Mouse (Mus musculus): Measurements from ENCODE around the gene Gm49394.

Gene Gm49394

DNA sequence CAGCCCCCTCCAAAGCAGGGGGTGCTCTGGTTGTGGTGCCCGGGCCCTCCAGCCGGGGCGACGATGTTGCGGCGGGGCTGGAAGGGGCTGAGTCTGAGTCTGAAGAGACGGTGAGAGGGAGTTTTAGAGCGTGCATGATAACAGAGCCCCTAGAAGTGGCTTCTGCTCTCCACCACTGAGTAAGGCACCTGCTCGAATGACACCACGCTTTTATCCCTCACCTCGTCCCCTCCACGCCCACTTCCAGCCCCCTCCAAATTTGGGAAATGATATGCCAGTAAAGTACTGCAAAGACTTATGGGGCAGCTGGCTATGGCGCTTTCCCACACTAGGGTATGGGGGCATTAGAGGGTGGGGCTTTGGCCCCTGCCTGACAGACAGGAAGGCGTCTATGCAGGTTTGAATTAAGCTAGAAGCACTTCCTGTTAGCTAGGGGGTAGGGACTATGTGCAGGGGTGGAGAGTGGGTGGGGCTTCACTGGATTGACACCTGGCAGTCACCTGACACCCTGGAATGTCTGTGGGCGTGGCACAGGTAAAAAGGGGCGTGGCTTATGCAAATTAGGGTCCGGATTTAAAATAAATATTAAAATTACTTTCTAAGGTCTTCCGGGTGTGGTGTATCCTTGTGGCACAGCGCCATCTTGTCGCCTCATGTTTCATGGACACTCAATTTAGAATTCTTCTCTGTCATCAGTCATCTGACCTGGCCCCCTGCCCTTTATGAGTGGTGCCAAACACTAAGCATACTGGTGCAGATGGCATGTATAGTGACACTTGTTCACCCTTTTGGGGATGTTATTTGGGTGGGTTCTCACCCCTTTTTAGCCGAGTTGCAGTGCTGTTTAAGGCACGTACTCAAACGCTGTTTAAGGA is at the start of gene Gm49394:
Gm49394 (minus strand) TSS at position 192 of the 875 bp plus-strand sequence.
- DNase-seq (ENCODE audit: low read depth, low spot score): no peak

DNA sequence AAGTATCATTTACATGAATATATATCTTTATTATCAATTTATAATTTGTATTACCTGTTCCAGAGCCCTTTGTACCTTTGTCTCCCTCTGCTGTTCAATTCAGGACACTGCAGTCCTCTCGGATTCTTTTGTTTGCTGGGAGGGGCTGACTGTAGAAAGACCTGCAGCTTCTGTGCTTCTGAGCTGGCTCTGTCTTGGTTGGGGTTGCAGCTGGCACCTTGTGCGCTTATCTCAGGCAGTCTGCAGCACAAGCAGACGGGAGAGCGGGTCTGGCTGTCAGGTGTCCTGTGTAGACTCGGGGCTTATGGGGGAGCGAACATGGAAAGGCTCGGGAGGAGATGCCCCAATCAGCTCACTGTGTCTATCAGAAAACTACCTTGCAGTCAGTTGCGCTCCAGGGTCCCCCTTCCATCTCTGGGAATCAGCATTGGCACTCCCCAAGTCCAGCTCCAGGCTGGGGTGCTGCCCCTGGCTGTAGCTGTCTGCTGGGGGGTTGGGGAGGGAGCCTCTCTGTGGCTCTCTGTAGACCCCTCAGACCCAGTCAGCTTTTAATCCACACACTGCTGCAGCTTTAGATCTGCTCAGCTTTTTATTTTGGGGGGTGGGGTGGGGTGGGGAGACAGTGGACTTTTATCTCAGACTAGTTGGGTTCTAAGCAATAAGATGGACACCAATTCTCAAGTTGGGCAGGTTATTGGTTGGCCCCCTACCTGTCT is 45.2 kb upstream of the Gm49394 start:
- peak; percentile 16 for DNase-seq (ENCODE audit: low read depth, low spot score)

DNA sequence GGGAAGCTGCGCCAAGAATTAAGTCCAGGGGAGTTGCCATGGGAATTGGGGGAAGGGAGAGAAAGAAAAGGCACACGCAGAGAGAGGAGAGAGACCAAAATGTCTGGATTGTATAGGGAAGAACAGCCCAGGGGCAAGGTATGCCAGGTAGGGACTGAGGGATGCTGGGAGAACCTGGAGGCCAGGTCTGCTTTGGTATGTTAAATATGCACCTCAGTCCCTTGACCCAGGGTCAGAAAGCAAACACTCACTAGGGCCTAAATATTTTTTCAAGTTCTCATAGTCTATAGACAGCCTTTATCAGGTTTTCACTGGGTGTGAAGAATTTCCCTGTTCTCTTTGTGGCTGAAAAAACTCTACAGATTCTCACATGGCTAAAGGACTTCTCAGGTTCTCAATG is 37.1 kb upstream of the Gm49394 start:
- no peak for DNase-seq (ENCODE audit: low read depth, low spot score)

DNA sequence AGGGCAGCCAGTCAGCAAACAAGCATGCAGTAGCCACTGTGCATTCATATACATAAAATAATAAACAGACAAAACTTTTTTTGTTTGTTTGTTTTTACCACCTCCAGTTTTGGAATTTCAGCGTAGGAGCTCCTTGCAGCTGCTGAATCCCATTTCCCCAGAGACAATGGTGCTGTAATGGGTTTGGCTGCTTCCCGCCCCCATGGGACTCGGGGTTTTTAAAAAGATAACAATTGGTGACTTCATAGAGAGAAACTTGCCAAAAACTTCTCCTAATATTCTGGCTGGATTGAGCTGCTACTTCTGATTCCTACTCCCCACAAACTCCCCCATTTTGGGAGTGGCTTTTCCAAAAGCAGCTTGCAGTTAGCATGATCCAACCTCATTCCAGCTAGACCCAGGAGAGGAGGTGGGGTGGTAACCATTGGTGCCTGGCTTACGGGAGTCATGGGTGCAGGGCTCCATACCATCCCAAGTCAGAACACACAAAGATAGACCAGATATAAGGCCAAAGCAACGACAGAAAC is 29.7 kb upstream of the Gm49394 start:
- no peak for DNase-seq (ENCODE audit: low read depth, low spot score)

DNA sequence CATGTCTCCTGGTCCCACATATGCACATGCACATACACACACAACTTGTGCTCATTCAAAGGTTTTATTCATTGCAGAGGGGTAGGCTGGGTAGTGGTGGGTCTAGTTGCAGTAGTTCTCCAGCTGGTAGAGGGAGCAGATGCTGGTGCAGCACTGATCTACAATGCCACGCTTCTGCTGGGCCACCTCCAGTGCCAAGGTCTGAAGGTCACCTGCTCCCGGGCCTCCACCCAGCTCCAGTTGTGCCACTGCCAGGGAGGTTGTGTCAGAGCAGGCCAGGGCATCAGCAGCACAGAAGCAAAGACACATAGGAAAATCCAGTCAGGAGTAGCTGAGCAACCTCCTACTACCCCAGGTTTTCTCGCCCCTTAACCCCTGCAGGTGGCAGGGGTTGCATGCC is 8.9 kb upstream of the Gm49394 start:
- DNase-seq (ENCODE audit: low read depth, low spot score): no peak

DNA sequence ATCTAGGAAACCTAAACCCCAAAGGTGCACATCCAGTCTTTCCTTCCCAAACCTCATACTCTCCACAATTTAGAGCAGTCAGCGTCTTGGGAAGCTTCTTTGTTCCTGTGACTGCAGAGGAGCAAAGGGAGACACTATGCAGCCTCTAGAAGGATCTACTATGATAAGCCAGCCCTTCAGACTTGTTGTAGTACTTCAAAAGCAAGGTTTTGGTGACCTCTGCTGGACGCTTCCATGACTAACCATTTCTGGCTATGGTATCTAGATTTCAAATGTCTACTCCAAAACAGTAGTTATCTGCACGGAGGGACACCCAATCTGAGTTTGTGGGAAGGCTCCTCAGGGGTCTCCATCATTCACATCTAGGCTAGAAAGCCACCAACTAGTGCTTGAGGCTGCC is 5.9 kb upstream of the Gm49394 start:
- peak; percentile 41 for DNase-seq (ENCODE audit: low read depth, low spot score)

DNA sequence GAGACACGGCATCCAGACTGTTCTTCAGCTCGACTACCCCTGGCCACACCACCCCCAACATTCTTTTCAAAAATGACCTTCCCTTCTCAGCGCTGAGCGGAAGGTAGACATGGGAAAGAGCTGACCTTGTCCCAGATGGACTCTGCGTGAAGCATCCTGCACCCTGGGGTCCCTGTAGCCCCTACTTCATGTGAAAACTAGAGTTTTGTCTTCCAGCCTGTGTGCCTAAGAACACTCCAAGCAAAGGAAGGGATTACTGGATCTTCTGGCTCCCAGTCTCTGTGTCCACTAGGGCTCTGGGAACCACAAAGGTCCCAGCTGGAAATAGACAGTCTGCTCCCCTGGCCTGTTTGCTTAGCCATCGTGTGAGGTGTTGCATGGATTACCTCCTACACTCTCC is 5.4 kb upstream of the Gm49394 start:
- DNase-seq (ENCODE audit: low read depth, low spot score): no peak

DNA sequence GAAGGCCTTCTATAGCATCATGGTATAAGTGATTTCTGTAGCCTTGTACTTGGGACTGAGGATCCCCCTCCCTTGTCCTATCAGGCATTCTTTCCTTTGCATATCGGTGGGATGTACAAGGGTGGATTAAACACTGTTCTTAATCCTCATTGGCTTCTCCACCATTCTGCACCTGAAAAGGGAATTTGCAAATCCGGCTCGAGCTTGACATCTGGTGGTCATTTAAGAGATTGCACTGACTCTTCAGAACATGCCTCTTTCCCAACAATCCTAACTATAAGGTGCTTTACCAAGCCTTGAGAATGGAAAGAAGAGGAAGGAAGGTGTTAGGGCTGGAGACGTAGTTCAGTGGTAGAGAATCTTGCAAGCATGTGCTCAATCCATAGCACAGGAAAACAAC is 2.4 kb upstream of the Gm49394 start:
- DNase-seq (ENCODE audit: low read depth, low spot score): peak; percentile 20

DNA sequence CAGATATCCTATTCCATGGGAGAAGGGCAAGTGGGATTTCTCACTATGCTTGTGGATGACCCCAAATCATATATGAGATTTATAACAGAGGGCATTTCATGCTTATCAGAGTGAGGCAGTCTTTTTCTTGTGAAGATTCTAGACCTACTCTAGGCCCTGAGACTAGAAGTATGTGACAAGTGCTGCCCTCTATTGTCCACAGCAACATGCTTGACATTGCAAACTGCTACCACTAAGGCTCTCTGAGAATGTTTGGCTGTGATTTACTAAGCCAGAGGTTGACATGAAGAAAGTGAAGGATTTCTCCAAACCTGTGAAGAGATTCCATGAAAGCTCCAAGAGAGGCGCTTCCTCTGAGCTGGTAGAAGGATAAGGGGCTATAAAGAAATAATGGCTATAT is 1.3 kb upstream of the Gm49394 start:
- no peak for DNase-seq (ENCODE audit: low read depth, low spot score)

DNA sequence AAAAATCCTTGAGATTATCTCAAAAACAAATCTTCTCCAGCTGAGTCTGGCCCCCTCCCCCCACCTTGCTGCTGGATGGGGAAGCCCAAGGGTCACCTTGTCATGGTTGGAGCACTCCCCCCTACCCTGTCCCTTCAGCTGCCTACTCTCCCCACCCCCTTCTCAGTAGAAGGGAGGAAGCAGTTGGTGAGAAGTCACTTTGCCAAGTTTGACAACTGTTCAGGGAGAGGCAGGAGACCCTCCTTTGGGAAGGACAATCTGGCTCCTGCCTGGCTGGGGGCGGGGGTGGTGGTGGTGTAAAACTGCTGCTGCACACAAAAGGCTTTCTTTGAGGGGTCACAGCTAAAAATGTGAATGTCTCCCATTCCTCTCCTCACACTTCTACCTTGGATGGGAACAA is 1.4 kb downstream of the Gm49394 start:
- DNase-seq (ENCODE audit: low read depth, low spot score): no peak

DNA sequence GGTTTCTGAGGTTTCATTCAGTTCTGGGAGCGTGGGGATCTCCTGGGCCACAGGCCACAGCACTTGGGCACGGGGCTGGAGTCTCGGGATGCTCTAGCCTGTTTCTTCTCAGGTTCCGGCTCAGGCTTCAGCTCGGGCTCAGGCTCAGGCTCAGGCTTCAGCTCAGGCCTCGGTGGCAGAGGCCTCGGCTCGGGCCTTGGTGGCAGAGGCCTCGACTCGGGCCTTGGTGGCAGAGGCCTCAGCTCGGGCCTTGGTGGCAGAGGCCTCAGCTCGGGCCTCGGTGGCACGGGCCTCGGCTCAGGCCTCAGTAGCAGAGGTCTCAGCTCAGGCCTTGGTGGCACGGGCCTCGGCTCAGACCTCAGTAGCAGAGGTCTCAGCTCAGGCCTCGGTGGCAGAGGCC is 2.2 kb downstream of the Gm49394 start:
- DNase-seq (ENCODE audit: low read depth, low spot score): no peak

DNA sequence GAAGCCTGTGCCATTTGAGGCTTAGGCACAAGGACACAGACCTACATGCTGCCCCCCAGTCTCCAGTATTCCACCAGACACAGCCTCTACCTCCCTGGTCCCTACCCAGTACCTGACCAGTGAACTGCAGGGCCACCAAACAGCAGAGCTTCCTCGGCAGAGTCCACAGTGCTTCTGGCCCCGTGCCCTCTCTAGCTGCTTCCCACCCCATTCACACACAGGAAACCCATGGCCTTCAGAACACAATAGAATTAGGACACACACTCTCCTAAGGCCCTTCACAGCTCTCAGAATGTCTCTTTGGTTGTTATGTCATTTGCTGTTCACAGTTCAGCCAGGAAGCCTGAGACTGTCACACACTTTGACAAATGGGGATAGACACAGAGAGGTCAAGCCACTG is 3.1 kb downstream of the Gm49394 start, which contains the start of gene Igf2:
Igf2 (minus strand) TSS at position 158 of the 400 bp plus-strand sequence.
- DNase-seq (ENCODE audit: low read depth, low spot score): no peak

DNA sequence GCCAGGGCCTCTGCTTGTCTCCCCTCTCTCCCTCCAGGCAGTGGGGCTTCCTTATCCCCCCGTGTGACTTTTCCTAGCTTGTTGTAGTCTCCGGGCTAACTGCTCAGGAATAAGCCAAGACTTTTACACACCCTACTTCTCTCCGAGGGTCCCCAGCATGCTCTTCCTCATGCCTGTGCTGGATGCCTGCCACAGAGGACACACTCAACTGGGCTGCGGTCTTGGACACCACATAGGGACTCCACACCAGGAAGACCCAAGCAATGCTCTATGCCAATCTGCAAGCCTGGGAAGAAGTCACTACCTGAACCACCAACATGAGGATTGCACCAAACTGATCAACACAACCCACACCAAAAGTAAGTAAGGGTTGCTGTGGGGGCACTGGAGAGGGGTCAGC is 3.6 kb downstream of the Gm49394 start:
- no peak for DNase-seq (ENCODE audit: low read depth, low spot score)

DNA sequence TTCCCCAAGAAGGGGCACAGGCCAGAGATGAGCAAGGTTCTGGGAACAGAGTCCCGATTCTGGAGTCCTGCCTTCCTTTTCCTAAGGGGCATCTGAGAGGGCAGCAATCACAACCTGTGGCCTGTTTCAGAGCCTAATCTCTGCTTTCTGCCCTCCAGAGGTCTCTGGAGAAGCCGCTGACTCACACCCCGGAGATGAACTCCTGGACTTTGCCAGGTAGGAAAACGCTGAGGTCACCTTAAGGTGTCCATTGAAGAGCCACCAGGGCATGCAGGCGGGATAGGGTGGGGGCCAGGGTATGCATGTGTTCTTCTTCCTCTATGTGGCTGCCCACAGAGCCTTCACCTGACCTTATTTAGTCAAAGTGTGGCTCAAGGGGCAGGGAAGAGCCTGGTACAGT is 4.4 kb downstream of the Gm49394 start:
- DNase-seq (ENCODE audit: low read depth, low spot score): no peak

DNA sequence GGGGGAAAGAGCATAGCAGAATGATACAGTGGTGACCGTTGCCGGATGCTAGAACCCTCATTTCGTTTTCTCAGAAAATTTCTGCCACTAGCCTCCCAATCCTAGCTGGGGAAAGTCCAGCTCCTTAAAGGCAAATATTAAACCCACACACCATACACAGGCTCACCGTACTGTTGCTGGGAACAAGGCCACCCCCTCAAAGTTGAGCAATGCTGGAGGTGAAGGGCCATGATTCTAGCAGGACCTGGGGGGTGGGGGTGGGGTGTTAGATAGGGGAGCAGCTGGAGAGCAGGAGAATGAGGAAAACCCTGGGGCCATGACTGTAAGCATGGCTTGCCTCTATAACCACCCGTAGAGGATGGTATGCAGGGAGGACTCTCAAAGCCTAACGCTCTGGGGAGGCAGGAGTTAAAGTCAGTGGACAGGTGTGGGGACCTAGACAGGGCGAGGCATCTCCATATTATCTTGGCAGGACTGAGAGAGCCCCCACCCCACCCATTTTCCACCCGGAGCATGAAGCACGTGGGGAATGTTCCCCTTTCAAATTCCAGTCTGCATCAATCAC is 5.2 kb downstream of the Gm49394 start:
- DNase-seq (ENCODE audit: low read depth, low spot score): no peak

DNA sequence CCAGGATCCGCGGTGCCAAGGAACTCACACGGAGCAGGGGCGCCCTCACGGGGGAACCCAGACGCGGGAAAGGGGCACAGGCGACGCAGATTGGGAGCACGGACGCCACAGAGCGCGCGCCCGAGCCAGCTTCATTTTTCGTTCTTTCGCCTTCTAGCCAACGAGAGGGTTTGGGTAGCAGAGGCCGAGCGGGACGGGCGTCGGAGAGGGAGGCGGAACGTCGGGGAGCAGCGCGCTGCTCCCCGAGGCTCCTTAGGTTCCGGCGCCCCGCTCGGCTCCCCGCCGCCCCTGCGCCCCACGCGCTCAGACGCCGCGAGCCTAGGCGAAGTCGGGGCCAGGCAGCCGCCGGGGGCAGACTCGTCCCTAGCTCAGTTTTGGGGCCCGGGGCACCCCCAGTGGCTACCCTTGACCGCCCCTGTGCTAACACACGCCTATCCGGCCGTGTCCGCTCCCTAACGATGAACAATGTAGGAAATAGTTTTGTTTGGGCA is 5.8 kb downstream of the Gm49394 start:
- no peak for DNase-seq (ENCODE audit: low read depth, low spot score)

DNA sequence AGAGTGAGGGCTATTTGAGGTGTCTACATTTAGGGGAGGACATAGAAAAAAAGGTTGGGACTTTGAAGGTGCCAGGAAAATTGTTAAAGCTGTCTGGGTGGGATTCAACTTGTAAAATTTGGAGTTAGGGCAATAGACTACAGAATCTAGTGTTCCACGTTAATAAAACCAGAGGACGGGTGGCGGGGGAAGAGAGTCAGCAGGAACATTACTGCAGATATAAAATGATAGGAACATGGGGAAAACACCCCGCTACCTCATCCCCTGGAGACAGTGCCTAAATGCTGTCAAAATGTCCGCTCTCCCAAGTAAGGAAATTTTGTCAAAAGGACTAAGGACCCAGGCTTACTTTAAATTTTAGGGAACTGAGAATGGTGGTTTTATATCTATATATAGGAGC is 6.6 kb downstream of the Gm49394 start:
- no peak for DNase-seq (ENCODE audit: low read depth, low spot score)

DNA sequence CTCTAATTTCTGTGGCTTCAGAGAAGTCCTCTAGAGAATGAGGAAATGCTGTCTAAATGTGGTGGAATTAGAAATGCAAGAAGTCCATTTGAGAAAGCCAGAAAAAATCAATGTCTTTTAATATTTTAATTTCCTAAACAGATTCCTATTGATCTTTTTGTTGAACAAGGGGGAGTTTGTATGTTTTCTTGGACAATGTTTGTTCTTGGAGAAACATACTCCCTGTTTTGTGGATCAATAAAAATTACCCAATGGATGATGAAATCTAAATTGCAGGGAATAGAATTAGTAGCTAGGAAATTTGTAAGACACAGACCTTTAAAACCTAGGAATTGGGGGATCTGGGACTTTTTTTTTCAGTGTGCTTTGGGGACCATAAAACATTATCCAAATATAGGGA is 7.9 kb downstream of the Gm49394 start:
- no peak for DNase-seq (ENCODE audit: low read depth, low spot score)

DNA sequence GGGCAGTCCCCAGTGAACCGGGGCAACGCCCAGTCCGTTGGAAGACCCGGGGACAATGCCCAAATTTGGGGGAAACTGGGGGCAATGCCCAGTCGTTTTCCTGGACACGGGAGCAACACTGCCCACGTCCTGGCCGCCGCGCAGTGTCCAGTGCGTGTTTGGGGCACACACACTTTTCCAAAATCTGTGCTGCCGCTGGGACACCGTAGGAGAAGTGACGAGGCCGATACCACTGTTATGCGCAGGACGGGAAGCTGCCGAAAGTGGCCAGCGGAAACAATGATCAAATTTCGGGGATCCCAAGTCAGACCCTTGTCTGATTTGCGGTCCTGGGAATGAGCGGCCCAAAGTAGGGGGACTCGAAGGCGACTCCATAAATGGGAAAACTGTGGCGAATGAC is 8.7 kb downstream of the Gm49394 start:
- DNase-seq (ENCODE audit: low read depth, low spot score): no peak

DNA sequence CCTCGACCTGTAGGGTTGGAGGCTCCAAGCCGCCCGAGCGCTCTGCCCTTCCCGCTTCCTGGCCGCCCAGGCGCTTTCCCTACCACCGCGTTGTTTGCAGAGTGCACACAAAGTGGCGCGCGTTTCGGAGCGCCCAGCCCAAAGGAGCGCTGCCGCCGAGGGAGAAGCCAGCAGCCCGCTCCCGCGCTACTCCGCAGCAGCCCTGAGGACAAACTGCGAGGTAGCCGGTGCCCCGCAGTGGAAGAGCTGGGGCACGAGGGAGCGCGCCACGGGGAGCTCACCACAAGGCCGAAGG is 9.1 kb downstream of the Gm49394 start:
- DNase-seq (ENCODE audit: low read depth, low spot score): no peak

DNA sequence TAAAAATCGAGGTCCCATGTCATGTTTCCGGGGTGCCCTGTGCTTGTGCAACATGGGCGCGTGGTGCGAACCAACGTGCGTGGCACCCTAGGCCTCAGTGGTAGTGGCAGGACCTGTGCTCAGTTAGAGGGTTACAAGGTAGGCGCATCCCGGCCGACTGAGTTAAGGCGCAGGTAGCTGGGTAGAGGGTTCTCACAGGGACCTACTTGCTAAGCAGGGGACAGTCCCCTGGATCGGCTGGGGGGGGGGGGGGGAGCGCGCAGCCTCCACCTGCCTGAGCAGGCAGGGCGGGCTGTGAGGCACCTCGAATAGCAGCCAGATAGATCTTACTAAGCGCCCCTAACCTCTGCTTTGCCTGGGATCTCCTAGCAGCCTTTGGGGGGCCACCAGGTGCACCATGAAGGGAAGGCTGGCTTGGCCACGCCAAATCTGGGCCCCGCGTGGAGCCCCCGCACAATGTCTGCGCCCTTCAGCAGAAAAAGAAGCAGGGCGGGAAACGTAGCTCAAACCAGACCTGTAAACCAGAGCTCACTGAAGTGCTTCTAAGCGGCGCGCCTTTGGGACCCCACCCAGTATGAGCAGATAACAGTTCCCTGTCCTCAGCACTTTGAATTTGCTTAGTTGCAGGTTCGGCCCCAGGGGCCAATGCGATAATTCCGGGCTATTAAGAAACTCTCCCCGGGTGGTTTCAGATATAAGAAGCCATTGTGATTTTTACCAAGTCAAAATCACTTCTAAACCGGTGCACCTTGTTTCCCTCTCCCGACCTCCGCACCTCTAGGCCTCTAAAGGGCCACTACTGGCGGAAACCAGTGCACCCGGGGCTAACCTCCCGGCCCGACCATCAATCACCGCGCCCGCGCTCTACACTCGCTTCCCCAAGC is 9.7 kb downstream of the Gm49394 start:
- no peak for DNase-seq (ENCODE audit: low read depth, low spot score)
